Mouse (Mus musculus) cerebellum, adult 9-10 months (tissue): ENCODE measurements around the gene Polh.

ENCODE experiments used
- DNase-seq: peaks from one replicate; pipeline ENCODE4 v3.0.0; 2022

Polh gene

GRCm38 (mm10) chr17:46167014-46167413 lies 35.4 kb downstream of the Polh start:
- peak; percentile 28 for DNase-seq

GRCm38 (mm10) chr17:46166270-46166669 lies 36.2 kb downstream of the Polh start:
- no peak for DNase-seq

- DNase-seq: no peak
These were observed 37.0 kb downstream of the Polh start for GRCm38 (mm10) chr17:46165460-46165859.

GRCm38 (mm10) chr17:46164791-46165190 lies 37.7 kb downstream of the Polh start:
- DNase-seq: no peak

- DNase-seq: peak; percentile 25
These were observed 38.1 kb downstream of the Polh start for GRCm38 (mm10) chr17:46164301-46164700.

GRCm38 (mm10) chr17:46162951-46163421 lies 39.5 kb downstream of the Polh start:
- DNase-seq: peak; percentile 60

GRCm38 (mm10) chr17:46162551-46162950 lies 39.9 kb downstream of the Polh start:
- peak; percentile 53 for DNase-seq

GRCm38 (mm10) chr17:46161710-46162109 lies 40.7 kb downstream of the Polh start:
- DNase-seq: no peak

GRCm38 (mm10) chr17:46161179-46161578 lies 41.3 kb downstream of the Polh start:
- DNase-seq: no peak

GRCm38 (mm10) chr17:46160686-46161085 lies 41.8 kb downstream of the Polh start, which contains the start of gene Gtpbp2:
Gtpbp2 (plus strand) TSS chr17:46161032.
- DNase-seq: peak; percentile 100

- peak; percentile 90 for DNase-seq
These were observed 42.3 kb downstream of the Polh start for GRCm38 (mm10) chr17:46160090-46160662.

- peak; percentile 57 for DNase-seq
These were observed 43.2 kb downstream of the Polh start for GRCm38 (mm10) chr17:46159236-46159635.

GRCm38 (mm10) chr17:46157131-46157530 lies 45.3 kb downstream of the Polh start:
- peak; percentile 26 for DNase-seq

- DNase-seq: no peak
These were observed 45.8 kb downstream of the Polh start for GRCm38 (mm10) chr17:46156680-46157079.

GRCm38 (mm10) chr17:46154336-46154735 lies 48.1 kb downstream of the Polh start:
- no peak for DNase-seq

GRCm38 (mm10) chr17:46152847-46153782 lies 49.3 kb downstream of the Polh start, which contains the start of gene Mad2l1bp:
Mad2l1bp (minus strand) TSS chr17:46153553.
- DNase-seq: peak; percentile 87

- DNase-seq: no peak
These were observed 58.6 kb downstream of the Polh start, which contains the start of gene Rsph9 for GRCm38 (mm10) chr17:46143578-46144423. Rsph9 (minus strand) TSS chr17:46144216.

GRCm38 (mm10) chr17:46139872-46140271 lies 62.6 kb downstream of the Polh start:
- no peak for DNase-seq

GRCm38 (mm10) chr17:46138563-46139236 lies 63.7 kb downstream of the Polh start:
- DNase-seq: no peak

- no peak for DNase-seq
These were observed 69.6 kb downstream of the Polh start for GRCm38 (mm10) chr17:46132862-46133261.

- DNase-seq: peak; percentile 75
These were observed 70.3 kb downstream of the Polh start for GRCm38 (mm10) chr17:46132058-46132718.
